Mouse (Mus musculus) MN1 (cell line): ENCODE results near the gene Prkaa2.
"Not testable (repeated sequence)": the region's sequence is repeated elsewhere in the genome, so short reads cannot be mapped to it uniquely, and the experiment has no call there.

Experiments used
- DNase-seq: peaks from one replicate; pipeline ENCODE4 v3.0.0-alpha.2; 2016; ENCODE audit warnings: low spot score

The Prkaa2 gene

GRCm38 (mm10) chr4:105015496-105015895 is 94.2 kb downstream of the Prkaa2 start:
- DNase-seq = no peak

GRCm38 (mm10) chr4:105013718-105014117 is 96.0 kb downstream of the Prkaa2 start:
- no peak for DNase-seq

GRCm38 (mm10) chr4:105007360-105008018 is 102.2 kb downstream of the Prkaa2 start:
- no peak for DNase-seq

GRCm38 (mm10) chr4:105004649-105005048 is 105.0 kb downstream of the Prkaa2 start:
- DNase-seq = not testable (repeated sequence)

- no peak for DNase-seq
Observed at GRCm38 (mm10) chr4:105004135-105004534, 105.6 kb downstream of the Prkaa2 start.

- DNase-seq = no peak
Observed at GRCm38 (mm10) chr4:105001736-105002135, 108.0 kb downstream of the Prkaa2 start.

- no peak for DNase-seq
Observed at GRCm38 (mm10) chr4:104999702-105000101, 110.0 kb downstream of the Prkaa2 start.

GRCm38 (mm10) chr4:104993140-104993874 is 116.4 kb downstream of the Prkaa2 start:
- no peak for DNase-seq

GRCm38 (mm10) chr4:104992271-104992670 is 117.4 kb downstream of the Prkaa2 start:
- DNase-seq = no peak

- DNase-seq = no peak
Observed at GRCm38 (mm10) chr4:104990686-104991085, 119.0 kb downstream of the Prkaa2 start.

GRCm38 (mm10) chr4:104990016-104990415 is 119.7 kb downstream of the Prkaa2 start:
- no peak for DNase-seq

- DNase-seq = no peak
Observed at GRCm38 (mm10) chr4:104988709-104989108, 121.0 kb downstream of the Prkaa2 start.

- no peak for DNase-seq
Observed at GRCm38 (mm10) chr4:104988102-104988501, 121.6 kb downstream of the Prkaa2 start.

GRCm38 (mm10) chr4:104987631-104988030 is 122.1 kb downstream of the Prkaa2 start:
- DNase-seq = no peak

GRCm38 (mm10) chr4:104985960-104986632 is 123.6 kb downstream of the Prkaa2 start:
- DNase-seq = no peak
